Mouse (Mus musculus): ENCODE measurements around the gene Kcnh2. TPM values are rescaled to one million over a fixed set of nuclear protein-coding genes. Genes with fewer than 3 reads are reported as not detected.

The Kcnh2 gene
- polyA plus RNA-seq, 1 experiment from 2014 or later = 3.0 TPM

- Histone ChIP-seq H3K27ac (ENCODE audit: low read depth, low read length) (no peak overlapping the region), H3K4me1 (replicated peaks; ENCODE audit: control insufficient read depth, insufficient read depth, low read length) (no peaks in the 10 kb centered on the region), H3K4me2 (replicated peaks; ENCODE audit: low read depth) (peak overlapping the region; percentile 83), H3K9ac (ENCODE audit: low read depth, low read length) (no peak overlapping the region), H3K27me3 (replicated peaks; ENCODE audit: control insufficient read depth, insufficient read depth, low read length) (peaks cover 32% of the 10 kb centered on the region), H3K9me3 (ENCODE audit: control insufficient read depth) (no peaks in the 10 kb centered on the region), H3K4me3 (ENCODE audit: low read depth, low read length) (no peak overlapping the region), H3K36me3 (ENCODE audit: control insufficient read depth, insufficient read depth) (no peaks in the 10 kb centered on the region)
- no peak for ATAC-seq
- WGBS = 47% methylated on average over 7 of the region's 7 CpGs
- no peak for TF ChIP-seq CTCF (IDR thresholded peaks at IDR 0.05; ENCODE audit: low read depth)
These were observed 4.1 kb downstream of the Kcnh2 start for GRCm38 (mm10) chr5:24347186-24347875.

GRCm38 (mm10) chr5:24346313-24346712 lies 5.1 kb downstream of the Kcnh2 start:
- H3K4me1 ChIP-seq (replicated peaks; ENCODE audit: control insufficient read depth, insufficient read depth, low read length) = no peaks in the 10 kb centered on the region
- WGBS = 90% methylated on average over 7 of the region's 7 CpGs

DNA sequence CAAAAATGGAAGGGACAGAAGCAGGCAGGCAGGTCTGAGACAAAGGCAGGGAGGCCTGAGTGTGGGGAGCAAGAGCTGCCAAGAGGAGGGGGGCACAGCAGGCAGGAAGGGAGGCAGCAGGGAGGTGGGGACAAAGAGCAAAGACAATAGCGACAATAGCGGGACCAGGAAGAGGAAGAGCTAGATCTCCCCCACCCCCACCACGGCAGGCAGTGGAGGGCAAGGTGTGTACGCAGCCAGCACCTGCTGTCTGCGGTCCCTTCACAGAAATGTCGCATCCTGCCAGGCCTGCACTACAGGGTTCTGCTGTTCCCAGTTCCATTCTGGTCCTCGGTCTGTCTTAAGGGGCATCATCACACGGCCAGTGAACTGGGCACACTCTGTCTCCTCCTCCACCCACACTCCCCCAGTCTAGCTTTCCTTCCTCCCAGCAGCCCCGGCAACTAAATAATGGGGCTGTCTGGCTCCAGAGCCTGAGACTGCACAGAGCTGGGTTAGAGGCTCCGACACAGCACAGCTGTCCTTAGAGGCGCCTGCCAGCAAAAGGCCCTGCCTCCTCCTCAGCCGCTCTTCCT lies 6.8 kb downstream of the Kcnh2 start:
- H3K4me1 ChIP-seq (replicated peaks; ENCODE audit: control insufficient read depth, insufficient read depth, low read length) = no peaks in the 10 kb centered on the region
- H3K4me3 ChIP-seq (ENCODE audit: low read depth, low read length) = no peak overlapping the region
- peaks cover 5% of the 10 kb centered on the region; the same call in 1 of the 2 replicates for H3K27me3 ChIP-seq (replicated peaks; ENCODE audit: control insufficient read depth, insufficient read depth, low read length)
- WGBS = 15% methylated on average over 12 of the region's 12 CpGs
- H3K27ac ChIP-seq (ENCODE audit: low read depth, low read length) = peak overlapping the region; percentile 24; the same call in 1 of the 2 replicates
- peak; percentile 17; the same call in 1 of the 2 replicates for ATAC-seq
- H3K9ac ChIP-seq (ENCODE audit: low read depth, low read length) = no peak overlapping the region
- no peak for TF ChIP-seq CTCF (IDR thresholded peaks at IDR 0.05; ENCODE audit: low read depth)
- peak overlapping the region; percentile 35 for H3K4me2 ChIP-seq (replicated peaks; ENCODE audit: low read depth)
- no peaks in the 10 kb centered on the region for H3K36me3 ChIP-seq (ENCODE audit: control insufficient read depth, insufficient read depth)
- no peaks in the 10 kb centered on the region for H3K9me3 ChIP-seq (ENCODE audit: control insufficient read depth)

More at GRCm38 (mm10) chr5:24346313-24346712, 5.1 kb downstream of the Kcnh2 start:
- Histone ChIP-seq H3K27ac (ENCODE audit: low read depth, low read length) (no peak overlapping the region), H3K9me3 (ENCODE audit: control insufficient read depth) (no peaks in the 10 kb centered on the region), H3K4me2 (replicated peaks; ENCODE audit: low read depth) (no peak overlapping the region), H3K27me3 (replicated peaks; ENCODE audit: control insufficient read depth, insufficient read depth, low read length) (peaks cover 22% of the 10 kb centered on the region; the same call in 1 of the 2 replicates), H3K9ac (ENCODE audit: low read depth, low read length) (no peak overlapping the region), H3K36me3 (ENCODE audit: control insufficient read depth, insufficient read depth) (no peaks in the 10 kb centered on the region), H3K4me3 (ENCODE audit: low read depth, low read length) (no peak overlapping the region)
- no peak for TF ChIP-seq CTCF (IDR thresholded peaks at IDR 0.05; ENCODE audit: low read depth)
- no peak for ATAC-seq

DNA sequence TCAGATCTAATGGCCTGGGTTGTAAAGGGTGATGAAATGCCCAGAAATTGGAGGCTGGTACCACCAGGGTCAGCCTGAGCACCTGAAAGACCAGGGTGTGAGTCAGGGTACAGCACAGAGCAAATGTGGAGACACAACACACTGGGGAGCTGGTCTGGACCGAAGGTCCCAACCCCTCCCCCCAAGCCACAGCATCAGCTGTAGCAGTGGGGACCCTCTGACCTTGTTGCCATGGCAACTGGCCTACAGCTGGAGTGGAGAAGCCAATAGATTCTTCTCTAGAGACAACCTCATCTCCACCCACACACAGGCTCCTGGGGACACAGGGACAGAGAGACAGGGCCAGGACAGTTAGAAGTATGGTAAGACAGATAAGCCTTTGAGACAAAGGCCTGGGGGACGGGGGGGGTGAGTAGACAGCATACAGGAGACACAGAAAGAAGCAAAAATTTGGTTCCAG lies 7.4 kb downstream of the Kcnh2 start:
- no peak overlapping the region for H3K27ac ChIP-seq (ENCODE audit: low read depth, low read length)
- H3K27me3 ChIP-seq (replicated peaks; ENCODE audit: control insufficient read depth, insufficient read depth, low read length) = no peaks in the 10 kb centered on the region
- no peak overlapping the region for H3K4me3 ChIP-seq (ENCODE audit: low read depth, low read length)
- H3K4me1 ChIP-seq (replicated peaks; ENCODE audit: control insufficient read depth, insufficient read depth, low read length) = no peaks in the 10 kb centered on the region
- H3K9me3 ChIP-seq (ENCODE audit: control insufficient read depth) = no peaks in the 10 kb centered on the region
- H3K9ac ChIP-seq (ENCODE audit: low read depth, low read length) = no peak overlapping the region
- no peak for ATAC-seq
- peak overlapping the region; percentile 35; the same call in 1 of the 2 replicates for H3K4me2 ChIP-seq (replicated peaks; ENCODE audit: low read depth)
- WGBS = 30% methylated on average over 2 of the region's 2 CpGs
- H3K36me3 ChIP-seq (ENCODE audit: control insufficient read depth, insufficient read depth) = no peaks in the 10 kb centered on the region
- TF ChIP-seq CTCF (IDR thresholded peaks at IDR 0.05; ENCODE audit: low read depth) = no peak

- H3K27me3 ChIP-seq (replicated peaks; ENCODE audit: control insufficient read depth, insufficient read depth, low read length) = no peaks in the 10 kb centered on the region
- no peaks in the 10 kb centered on the region for H3K9me3 ChIP-seq (ENCODE audit: control insufficient read depth)
- no peak overlapping the region for H3K27ac ChIP-seq (ENCODE audit: low read depth, low read length)
- no peaks in the 10 kb centered on the region for H3K4me1 ChIP-seq (replicated peaks; ENCODE audit: control insufficient read depth, insufficient read depth, low read length)
- H3K9ac ChIP-seq (ENCODE audit: low read depth, low read length) = no peak overlapping the region
- no peak for TF ChIP-seq CTCF (IDR thresholded peaks at IDR 0.05; ENCODE audit: low read depth)
- no peaks in the 10 kb centered on the region for H3K36me3 ChIP-seq (ENCODE audit: control insufficient read depth, insufficient read depth)
- no peak overlapping the region for H3K4me3 ChIP-seq (ENCODE audit: low read depth, low read length)
- ATAC-seq = no peak
- no peak overlapping the region for H3K4me2 ChIP-seq (replicated peaks; ENCODE audit: low read depth)
These were observed 8.0 kb downstream of the Kcnh2 start for GRCm38 (mm10) chr5:24343379-24343778.

GRCm38 (mm10) chr5:24342966-24343365 lies 8.4 kb downstream of the Kcnh2 start:
- 39% methylated on average over 8 of the region's 8 CpGs for WGBS
- no peak for TF ChIP-seq CTCF (IDR thresholded peaks at IDR 0.05; ENCODE audit: low read depth)
- H3K27ac ChIP-seq (ENCODE audit: low read depth, low read length) = no peak overlapping the region
- no peak overlapping the region for H3K4me2 ChIP-seq (replicated peaks; ENCODE audit: low read depth)
- H3K27me3 ChIP-seq (replicated peaks; ENCODE audit: control insufficient read depth, insufficient read depth, low read length) = no peaks in the 10 kb centered on the region
- no peak overlapping the region for H3K4me3 ChIP-seq (ENCODE audit: low read depth, low read length)
- no peaks in the 10 kb centered on the region for H3K36me3 ChIP-seq (ENCODE audit: control insufficient read depth, insufficient read depth)
- no peak overlapping the region for H3K9ac ChIP-seq (ENCODE audit: low read depth, low read length)
- H3K4me1 ChIP-seq (replicated peaks; ENCODE audit: control insufficient read depth, insufficient read depth, low read length) = no peaks in the 10 kb centered on the region
- H3K9me3 ChIP-seq (ENCODE audit: control insufficient read depth) = no peaks in the 10 kb centered on the region
- no peak for ATAC-seq

Measured in intestine, postnatal 0 days (tissue).